Mouse (Mus musculus) kidney, adult 2 months (tissue): ENCODE data around the gene Ankrd28.

Experiments used
- CTCF ChIP-seq: fragments of 200-500 bp; conservative IDR thresholded peaks from 2 replicates; pipeline ENCODE4 v1.5.1; 2011; ENCODE audit warnings: low read depth, mild to moderate bottlenecking, control low read depth, low read length, moderate library complexity, mixed read lengths; ENCODE audit not compliant: insufficient read depth, insufficient read length
- POLR2A ChIP-seq: fragments of 200-500 bp; IDR thresholded peaks from one replicate; pipeline ENCODE4 v1.6.1; 2011; ENCODE audit warnings: low read depth, low read length, control low read depth

DNA sequence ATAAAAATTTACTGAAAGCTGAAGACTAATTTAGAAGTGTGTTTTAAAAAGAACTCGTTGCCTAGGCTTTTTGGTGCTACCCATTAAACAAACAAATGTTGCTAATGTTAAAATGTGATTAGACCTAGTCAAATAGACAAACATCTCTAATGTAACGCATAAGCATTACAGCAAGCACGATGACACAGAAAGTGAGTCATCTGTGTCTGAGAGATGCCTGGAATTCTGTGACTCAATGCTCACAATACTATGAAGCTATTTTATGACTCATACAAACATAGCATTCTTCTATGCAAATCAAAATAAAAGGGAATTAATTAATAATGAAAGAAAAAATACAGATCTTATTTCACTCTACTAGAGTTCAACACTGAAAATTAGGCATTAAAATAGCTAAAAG lies 61.9 kb downstream of the Ankrd28 start:
- TF ChIP-seq POLR2A (no peak), CTCF (no peak)
